Mouse (Mus musculus): ENCODE results near the gene Slc4a8.
A peak's percentile ranks its signal among the peaks of the same experiment; 100 is the strongest.
"Not testable (repeated sequence)": the region's sequence is repeated elsewhere in the genome, so short reads cannot be mapped to it uniquely, and the experiment has no call there.

Gene Slc4a8

DNA sequence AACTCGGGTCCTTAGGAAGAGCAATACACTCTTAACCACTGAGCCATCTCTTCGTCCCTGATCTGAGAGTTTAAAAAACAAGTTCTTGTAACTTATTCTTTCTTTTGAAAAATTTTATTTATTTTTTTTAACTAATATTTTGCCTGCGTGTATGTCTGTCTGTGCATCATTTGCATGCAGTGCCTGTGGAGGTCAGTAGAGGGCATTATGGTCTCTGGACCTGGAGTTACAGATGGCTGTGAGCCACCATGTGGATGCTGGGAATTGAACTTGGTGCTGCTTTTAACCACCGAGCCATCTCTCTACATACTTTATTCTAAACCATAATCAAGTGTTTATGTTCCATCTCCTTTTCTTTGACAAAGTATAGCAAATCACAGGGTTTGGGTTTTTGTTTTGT, 11.1 kb downstream of the Slc4a8 start:
- DNase-seq (ENCODE audit: low spot score): no peak

DNA sequence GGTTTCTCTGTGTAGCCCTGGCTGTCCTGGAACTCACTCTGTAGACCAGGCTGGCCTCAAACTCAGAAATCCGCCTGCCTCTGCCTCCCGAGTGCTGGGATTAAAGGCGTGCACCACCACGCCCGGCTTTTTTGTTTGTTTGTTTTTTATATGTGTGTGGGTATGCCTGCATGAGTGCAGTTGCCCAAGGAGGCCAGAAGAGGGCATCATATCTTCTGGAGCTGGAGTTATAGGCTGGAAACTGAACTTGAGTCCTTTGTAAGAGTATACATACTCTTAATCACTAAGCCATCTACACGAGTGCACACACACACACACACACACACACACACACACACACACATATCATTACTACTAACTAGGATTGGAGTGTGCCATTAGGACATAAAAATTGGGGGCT, 12.3 kb downstream of the Slc4a8 start:
- not testable (repeated sequence) for DNase-seq (ENCODE audit: low spot score)

DNA sequence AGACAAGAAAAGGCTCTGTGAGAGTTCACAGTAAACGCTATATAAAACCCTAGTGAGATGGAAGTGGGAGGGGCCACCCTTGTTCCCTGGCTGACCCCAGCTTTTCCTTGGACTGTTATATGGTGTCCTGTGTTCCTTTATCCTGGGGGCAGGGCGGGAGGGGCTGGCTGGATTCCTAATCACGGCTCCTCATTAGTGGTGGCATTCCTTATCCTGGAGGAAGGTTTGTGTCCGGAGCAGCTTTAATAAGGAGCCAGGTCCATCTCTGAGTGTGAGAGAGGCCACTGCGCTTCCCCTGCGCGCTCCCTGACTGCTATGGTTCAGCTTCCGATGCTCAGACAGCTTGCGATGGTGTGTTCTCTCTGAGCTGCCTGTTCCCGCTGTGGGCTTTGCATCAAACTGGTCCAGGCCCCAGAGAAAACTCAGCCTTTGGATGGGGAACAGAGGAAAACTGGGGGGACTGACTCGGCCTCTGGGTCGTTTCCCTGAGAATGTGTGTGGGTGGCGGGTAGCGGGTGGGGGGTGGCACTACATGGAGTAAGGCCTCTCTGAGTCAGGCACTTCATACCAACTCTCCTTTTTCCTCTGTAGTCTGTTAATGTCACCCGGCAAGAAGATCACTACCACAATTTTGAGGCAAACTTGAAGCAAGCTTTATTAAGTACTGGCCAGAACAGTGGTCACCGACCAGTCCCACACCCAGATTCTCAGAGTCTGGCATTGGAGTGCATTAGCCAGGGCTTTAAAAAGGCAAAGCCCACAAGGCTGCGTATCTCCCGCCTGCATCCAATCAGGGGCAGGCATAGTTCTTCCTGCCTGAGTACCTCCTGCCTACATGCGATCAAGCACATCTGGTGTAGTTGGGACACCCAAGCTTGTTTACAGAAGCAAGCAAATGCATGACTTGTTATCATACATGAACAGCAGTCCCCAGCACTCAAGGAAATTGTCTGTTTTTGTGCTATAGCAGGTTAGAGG, 13.9 kb downstream of the Slc4a8 start:
- DNase-seq (ENCODE audit: low spot score): no peak

DNA sequence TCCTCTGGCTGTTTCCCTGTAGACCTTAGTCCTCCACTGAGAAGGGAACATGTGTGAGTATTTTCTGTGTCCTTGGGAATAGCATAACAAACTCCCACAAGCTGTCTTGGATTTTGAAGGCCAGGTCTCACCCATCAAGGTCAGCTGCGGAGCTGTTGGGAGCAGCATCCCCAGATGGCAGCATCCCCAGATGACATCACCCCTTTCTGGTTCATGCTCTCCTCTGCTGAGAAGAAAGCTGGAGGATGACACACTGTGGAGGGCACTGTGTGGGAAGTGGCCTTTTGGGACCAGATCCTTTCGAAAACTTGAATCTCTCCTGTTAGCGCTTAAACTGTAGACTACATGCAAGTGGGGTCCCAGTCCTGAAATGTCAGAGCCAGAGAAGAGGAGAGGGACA, 14.9 kb downstream of the Slc4a8 start:
- DNase-seq (ENCODE audit: low spot score): no peak

DNA sequence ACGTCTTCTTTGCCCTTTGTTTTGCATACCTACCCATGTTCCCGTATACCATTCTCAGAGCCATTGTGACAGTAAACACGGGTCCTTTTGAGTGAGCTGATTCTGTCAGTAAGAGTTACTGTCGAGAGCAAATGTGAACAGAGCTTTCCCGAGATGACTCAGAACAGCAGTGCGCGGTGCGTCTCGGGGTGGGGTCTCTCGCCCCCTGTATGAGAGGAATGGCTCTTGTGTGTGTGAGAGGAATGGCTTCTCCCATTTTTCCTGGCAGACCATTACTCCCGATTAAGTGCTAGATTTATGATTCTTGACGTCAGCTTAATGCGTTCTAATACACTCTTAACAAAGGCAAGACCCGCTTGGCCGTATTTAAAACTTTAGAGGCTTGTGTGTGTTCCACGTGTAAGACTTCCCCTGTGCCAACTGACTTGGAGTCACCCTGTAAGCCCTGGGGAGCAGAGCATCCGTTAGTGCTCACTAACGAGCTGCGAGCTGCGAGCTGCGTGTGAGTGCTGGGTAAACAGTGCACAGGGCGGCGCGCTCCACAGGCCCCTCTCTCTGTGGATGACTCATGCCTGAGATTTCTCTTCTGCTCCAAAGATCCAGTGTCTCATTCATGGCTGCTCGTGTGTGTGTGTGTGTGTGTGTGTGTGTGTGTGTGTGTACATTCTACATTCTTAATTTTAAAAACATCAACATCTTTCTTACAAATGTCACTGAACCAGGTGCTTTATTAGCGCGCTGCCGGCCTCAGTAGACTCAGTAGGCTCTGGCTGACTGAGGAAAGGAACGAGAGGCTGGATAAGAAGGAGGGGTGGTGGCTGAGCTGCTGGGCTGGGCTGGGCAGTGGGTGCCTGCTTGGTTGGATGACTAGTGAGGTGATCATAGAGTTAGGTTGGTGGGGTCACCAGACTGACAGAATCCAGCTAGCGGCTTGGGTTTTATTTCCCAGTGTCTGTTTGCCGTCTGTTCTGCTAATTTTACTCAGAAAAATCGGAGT, 15.8 kb downstream of the Slc4a8 start:
- DNase-seq (ENCODE audit: low spot score): no peak

DNA sequence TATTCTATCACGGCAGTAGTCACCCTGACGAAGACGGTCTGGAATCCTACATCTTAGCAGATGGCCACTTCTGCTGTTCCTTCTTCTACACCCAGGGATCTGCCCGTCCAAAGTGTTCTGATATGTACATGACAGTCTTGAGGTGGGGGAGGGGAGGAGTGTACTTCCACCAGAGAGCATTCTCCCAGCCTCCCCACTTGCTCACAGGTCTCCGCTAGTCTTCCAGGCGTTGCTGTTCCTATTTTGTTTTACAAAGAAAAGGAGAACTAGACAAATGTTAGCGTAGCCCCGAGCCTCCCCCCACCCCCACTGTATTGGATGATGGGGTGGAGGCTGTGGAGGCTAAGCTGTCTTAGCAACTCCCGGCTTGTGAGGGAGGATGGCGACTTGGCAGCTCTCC, 18.3 kb downstream of the Slc4a8 start:
- no peak for DNase-seq (ENCODE audit: low spot score)

DNA sequence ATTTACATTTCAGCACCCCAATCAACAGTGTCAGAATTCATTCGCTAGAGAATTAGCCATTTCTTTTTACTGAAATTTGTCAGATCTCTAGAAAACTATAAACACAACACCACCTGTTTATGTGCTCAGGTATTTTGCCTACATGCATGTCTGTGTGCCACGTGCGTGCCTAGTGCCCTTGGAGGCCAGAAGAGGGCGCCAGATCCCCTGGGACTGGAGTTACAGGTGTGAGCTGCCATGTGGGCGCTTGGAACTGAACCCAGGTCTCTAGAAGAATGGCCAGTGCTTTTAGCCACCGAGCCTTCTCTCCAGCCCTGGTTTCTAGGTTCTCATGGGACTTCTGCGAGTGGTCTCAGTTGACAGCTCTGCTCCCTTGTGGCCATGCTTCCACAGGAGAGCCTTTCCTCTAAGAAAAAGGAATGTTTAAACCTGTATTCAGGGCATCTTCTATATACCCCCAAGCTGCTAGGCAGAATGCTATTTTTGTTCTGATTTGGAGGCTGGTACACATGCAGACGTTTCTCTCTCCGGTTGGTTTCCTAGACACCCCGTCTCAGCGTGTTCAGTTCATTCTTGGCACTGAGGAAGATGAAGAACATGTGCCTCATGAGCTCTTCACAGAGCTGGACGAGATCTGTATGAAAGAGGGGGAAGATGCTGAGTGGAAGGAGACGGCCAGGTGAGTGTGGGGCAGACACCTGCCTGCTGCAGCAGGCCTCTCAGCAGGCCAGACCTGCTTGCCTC, 21.9 kb downstream of the Slc4a8 start:
- no peak for DNase-seq (ENCODE audit: low spot score)

DNA sequence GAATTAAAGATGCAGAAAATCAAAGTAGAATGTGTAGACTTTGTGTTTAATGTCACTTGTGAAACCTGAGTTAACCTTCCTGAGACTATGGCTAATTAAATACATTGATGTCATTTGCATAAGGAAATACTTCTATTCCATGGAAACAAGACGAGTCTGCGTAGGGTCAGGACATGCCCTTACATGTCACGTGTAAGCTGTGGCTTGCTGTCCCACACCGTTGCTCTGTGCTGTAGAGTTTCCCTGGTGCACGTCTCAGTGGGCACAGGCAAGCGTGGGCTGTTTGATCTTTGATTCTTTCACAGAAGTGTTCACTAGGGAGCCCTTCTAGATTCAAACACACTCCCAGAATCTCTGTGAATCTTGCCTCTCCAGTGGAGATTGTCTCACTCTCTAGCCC, 28.7 kb downstream of the Slc4a8 start:
- DNase-seq (ENCODE audit: low spot score): no peak

DNA sequence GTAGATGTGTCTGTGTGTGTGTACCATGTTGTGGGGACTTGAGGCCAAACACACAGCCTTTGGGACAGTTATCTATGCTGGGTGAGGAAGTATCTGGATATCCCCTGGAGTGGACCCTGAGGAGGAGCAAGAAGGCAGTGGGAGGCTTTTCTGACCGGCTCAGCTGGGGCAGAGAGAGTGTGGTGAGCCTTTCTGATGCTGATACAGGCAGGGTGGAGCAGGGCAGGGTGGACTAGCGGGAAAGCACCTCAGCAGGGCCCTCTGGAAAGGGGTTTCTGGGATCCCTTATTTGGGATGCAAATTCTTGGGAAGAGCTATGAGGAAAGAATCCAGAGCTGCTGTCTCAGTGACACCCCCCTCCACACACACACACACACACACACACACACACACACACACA, 30.8 kb downstream of the Slc4a8 start:
- no peak for DNase-seq (ENCODE audit: low spot score)

DNA sequence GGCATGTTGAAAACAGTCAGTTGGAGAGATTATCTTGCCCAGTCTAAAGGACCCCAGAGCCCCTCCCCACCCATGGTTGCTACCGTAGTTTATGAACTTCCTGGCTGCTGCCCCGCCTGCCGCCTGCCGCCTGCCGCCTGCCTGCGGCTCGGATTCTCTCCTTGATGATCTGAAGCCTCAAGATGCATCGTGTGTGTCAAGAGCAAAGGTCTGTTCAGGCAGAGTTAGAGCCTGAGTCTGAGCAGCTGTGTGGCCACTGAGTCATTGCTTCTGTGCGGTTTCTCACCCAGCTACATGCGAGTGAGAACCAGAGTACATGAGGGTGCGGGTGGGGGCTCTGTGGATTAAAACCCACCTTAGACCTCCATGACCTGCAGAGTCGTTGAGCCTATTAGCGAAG, 39.4 kb downstream of the Slc4a8 start:
- no peak for DNase-seq (ENCODE audit: low spot score)

DNA sequence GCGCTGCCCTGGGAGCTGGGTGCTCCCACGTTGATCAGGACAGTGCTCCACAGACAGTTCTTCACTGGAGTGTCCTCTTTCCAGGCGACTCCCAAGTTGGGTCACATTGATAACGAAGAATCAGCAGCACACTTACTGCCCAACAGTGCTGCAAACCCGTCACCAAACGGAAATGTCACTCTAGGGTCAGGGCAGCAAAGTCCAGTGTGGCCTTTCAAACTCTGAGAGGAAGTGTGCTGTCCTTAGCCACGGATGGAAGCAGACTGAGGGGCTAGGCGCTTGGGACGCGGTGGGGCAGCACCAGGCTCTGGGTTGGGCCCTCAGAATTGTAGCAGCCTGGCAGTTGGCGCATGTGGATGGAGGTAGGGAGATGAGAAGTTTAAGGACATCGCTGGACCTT, 46.5 kb downstream of the Slc4a8 start:
- DNase-seq (ENCODE audit: low spot score): no peak

DNA sequence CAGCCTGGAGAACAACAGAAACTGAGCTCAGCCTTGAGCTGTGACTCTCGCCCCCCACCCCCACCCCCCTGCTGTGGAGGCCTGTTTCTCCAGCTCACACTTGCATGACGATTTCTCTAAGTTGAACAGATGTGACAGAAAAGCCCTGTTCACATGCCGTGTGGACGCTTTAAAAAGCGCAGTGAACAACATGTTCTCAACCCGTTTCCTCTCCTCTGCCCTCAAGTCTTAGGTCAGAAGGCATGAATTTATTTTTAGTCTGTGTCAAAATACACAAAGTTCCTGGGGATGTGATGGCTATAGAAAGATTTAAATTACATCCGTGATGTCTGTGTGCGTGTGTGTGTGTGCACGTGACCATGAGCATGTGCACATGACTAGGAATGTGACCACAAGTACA, 46.9 kb downstream of the Slc4a8 start:
- DNase-seq (ENCODE audit: low spot score): no peak

DNA sequence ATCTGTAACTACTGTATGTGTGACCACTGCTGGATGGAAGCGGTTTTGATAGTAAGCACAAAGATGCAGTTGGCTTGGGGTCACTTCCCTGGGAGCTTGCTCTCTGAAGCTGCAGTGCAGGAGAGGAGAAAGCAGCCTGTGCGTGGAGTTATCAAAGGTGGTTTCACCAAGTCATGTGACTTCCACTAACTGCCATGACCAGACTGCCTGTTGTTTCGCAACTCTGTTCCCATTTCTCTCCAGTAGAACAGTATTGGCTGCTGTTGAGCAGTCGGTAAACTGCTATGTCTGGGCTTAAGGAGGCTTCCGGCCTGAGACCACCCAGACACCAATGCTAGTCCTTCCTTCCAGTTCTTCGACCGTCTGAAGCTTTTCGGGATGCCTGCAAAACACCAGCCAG, 48.7 kb downstream of the Slc4a8 start:
- DNase-seq (ENCODE audit: low spot score): peak; percentile 7

DNA sequence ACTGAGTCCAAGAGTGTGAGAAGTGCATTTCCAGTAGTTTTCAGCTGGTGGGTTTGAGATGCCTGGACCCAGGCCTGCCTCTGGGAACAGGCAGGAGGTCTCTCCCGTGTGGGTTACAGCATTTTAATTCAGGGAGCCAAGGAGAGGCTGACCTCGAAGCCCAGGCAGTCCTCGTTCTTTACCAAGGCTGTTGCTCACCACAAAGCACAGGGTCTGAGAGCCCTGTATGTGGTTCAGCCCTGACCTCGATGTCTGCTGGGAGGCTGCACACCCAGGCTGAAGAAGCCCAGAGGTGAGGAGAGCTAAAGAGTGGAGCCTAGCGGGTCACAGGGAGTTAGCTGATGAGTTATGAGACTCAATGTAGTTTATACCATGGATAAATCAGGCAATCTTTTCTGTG, 52.0 kb downstream of the Slc4a8 start:
- DNase-seq (ENCODE audit: low spot score): no peak

DNA sequence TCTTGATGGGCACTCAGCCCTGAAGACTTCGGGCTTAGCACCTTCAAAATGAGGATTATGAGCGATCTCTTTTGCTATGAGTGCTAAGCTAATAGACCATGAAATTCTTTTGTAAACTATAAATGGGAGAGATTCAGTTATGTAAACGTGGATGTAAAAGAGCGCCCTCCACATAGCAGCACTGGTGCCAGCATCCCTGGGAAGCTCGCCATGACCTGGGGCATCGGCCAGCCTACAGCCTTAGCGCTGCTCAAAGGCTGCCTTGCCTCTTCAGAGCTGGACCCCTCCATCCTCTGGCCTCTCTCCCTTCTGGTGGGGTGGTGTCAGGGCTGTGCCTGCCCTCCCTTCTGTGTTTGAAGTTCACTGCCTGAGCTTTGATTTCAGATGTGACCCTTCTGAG, 52.5 kb downstream of the Slc4a8 start:
- no peak for DNase-seq (ENCODE audit: low spot score)

DNA sequence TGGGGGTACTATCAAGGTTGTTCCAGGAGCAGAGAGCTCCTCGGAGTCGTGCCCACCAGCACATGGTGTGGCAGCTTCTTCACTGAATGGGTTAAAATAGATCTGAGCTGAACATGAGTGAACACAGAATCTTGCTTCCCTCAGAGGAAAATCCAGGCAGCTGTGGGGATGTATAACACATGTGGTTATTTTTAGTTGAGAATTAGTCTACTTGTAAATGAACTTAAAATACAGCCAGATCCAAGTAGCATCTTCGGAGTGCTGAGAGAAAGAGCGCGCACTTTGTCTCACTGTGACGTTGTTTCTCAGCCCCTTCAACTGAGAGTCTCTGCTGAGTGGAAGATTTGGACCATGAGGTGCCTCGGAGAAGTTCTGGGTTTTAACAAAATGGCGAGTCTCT, 53.8 kb downstream of the Slc4a8 start:
- DNase-seq (ENCODE audit: low spot score): no peak

DNA sequence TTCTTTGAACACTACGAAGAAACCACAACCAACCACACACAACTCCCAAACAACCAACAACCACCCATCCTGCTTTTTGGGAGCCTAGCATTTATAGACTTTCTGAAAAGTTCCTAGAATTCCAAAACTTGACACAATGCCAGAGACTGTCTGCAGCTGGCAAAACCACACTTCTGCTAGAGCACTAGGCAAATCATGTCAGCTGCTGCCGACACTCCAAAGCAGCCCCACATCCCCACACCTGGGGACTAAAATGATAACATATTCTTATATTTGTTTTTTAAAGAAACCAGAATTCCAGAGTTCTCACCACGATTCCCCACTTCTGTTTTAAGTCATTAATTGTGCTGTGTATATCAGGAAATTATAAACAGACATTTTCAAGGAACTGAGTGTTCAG, 57.3 kb downstream of the Slc4a8 start:
- no peak for DNase-seq (ENCODE audit: low spot score)

DNA sequence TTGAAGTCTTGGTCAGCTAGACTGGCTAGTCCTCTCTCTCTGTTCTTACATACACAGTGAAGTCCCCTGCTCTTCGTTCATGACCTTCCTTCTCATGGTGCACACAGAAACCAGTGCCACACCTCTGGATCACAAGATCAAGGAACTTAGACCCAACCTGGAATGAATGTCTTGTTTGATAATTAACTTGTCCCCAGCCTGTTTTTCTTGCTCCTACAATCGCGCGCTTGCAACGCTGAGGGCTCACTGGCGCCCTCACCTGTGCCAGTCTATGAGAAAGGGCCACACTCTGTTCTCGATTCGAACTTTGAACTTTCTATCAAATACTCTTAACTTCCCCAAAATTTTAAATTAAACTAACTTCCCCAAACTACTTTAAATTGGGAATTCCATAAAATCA, 60.3 kb downstream of the Slc4a8 start:
- DNase-seq (ENCODE audit: low spot score): no peak

DNA sequence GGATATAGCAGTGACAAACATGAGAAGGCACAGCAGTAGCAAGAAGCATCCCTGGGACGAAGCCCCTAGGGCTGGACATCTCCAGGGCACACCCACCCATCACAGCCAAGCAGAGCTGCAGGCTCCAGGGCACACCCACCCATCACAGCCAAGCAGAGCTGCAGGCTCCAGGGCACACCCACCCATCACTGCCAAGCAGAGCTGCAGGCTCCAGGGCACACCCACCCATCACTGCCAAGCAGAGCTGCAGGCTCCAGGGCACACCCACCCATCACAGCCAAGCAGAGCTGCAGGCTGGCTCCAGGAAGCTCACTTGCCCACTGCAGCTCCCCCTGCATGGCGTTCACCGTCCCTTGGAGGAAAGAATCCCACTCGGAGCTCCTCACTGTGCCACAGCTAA, 60.8 kb downstream of the Slc4a8 start:
- not testable (repeated sequence) for DNase-seq (ENCODE audit: low spot score)

DNA sequence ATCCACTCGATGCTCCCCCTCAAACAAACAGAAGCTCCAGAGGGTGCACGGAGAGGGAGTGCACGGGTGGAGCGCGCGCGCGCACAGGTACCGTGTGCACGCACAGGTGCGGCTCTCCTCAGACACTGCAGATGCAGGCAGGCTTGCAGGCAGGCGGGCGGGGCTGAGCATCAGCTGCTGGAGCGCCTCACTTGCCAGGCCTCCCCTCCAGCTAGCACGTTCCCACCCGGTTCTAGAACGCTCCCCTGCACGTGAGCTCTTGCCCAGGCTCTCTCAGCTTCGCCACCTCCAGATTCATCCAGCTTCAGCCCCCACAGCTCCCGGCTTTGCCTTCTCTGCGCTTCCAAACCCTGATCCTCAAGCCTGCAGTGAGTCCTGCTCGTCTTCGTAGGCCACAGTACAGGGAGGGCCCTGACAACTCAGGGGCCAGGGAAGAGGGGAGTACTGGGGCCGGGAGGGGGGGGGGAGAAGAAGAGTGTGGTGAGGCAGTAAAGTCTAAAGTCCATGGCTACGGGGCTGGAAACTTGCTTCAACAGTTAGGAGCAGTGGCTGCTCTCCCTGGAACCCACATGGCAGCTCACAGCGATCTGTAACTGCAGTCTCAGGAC, 63.8 kb downstream of the Slc4a8 start:
- no peak for DNase-seq (ENCODE audit: low spot score)

DNA sequence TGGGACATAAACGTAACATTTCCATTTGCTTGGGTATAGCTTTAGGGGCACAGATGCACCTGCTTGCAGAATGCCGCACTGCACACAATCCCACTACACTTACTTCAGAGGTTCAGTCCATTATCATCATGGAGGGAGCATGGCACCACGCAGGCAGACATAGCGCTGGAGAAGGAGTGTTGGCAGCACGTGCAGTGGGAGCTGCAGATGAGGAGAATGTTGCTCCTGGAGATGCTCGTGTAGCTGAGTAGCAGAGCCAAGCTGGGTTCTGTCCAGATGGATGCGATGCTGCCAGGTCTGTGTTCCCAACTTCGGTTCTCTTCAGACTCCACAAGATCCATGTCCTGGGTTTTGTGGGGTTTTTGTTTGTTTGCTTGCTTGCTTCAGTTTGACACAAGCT, 64.5 kb downstream of the Slc4a8 start:
- DNase-seq (ENCODE audit: low spot score): no peak

DNA sequence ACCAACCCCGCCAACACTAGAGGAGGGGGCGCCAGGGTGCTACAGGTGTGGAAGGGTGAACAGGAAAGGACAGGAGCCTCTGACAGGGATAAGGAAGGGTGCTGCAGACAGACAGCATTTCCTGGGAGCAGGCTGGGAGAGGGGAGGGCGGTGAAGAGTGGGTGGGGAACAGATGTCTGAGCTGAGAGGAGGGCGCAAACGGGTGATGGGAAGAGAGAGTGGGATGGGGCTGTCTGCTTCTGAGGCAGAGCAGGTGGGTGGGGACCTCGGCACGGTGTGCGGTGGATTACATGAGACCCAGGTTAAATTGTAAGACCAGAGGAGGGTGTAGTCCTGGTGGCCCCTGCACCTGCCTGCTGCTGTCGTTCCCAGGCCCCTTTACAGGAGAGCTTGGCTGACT, 68.2 kb downstream of the Slc4a8 start:
- no peak for DNase-seq (ENCODE audit: low spot score)
